Mouse (Mus musculus) heart, postnatal 0 days (tissue): ENCODE data around the gene A030003K21Rik.

Source experiments
- CTCF ChIP-seq: IDR thresholded peaks from 2 replicates; pipeline ENCODE4 v1.5.1; 2016; ENCODE audit warnings: antibody characterized with exemption, control low read depth, low read depth
- EP300 ChIP-seq: IDR thresholded peaks from 2 replicates; pipeline ENCODE4 v1.6.1; 2016; ENCODE audit warnings: antibody characterized with exemption, low read depth

DNA sequence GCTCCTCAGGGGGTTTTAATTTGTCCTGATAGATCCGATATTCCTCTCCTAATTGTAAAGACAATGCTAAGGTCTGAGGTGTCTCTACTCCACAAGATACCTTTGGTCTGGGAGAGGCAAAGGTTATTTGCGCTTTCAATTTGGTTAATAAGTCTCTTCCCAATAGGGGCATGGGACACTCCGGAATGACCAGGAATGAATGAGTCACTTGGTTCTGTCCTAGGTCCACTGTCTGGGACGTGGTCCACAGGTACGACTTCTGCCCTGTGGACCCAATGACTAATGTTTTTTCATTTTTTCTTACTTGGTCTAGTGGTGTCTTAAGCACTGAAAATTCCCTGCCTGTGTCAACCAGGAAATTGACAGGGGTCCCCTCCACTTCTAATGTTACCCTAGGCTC, 4.5 kb downstream of the A030003K21Rik start:
- TF ChIP-seq CTCF (no peak), EP300 (no peak)
